Mouse (Mus musculus) midbrain, embryonic 11.5 days (tissue): Measurements from ENCODE around the gene Gm42791. TPM values are rescaled to one million over a fixed set of nuclear protein-coding genes. Genes with fewer than 3 reads are reported as not detected.

ENCODE experiments used
- ATAC-seq: fragments of 200-750 bp; cut with Nextera tagmentation; 2 replicates; pipeline ENCODE4 v1.8.0; 2017; ENCODE audit warnings: moderate TSS enrichment, moderate library complexity; ENCODE audit not compliant: low FRiP score
- DNase-seq: peaks from one replicate; pipeline ENCODE4 v3.0.0; 2015; ENCODE audit warnings: low spot score; ENCODE audit errors: missing footprints
- H3K27ac ChIP-seq: fragments of 300-500 bp; sonication (generic); 2 replicates; pipeline ENCODE4 v1.5.1; 2014; ENCODE audit warnings: low read depth, low read length
- H3K27me3 ChIP-seq: fragments of 300-500 bp; sonication (generic); 2 replicates; pipeline ENCODE4 v1.6.1; 2014; ENCODE audit warnings: mild to moderate bottlenecking, low read length, moderate library complexity, mixed read lengths; ENCODE audit not compliant: control insufficient read depth, insufficient read depth
- H3K36me3 ChIP-seq: fragments of 300-500 bp; sonication (generic); 2 replicates; pipeline ENCODE4 v1.6.1; 2014; ENCODE audit warnings: mild to moderate bottlenecking, low read length, moderate library complexity, mixed read lengths; ENCODE audit not compliant: control insufficient read depth, insufficient read depth
- H3K4me1 ChIP-seq: fragments of 300-500 bp; sonication (generic); 2 replicates; pipeline ENCODE4 v1.6.1; 2014; ENCODE audit warnings: low read length; ENCODE audit not compliant: control insufficient read depth, insufficient read depth
- H3K4me2 ChIP-seq: fragments of 300-500 bp; sonication (generic); 2 replicates; pipeline ENCODE4 v1.6.1; 2014; ENCODE audit warnings: mild to moderate bottlenecking, moderate library complexity
- H3K4me3 ChIP-seq: fragments of 300-500 bp; sonication (generic); 2 replicates; pipeline ENCODE4 v1.5.1; 2014; ENCODE audit warnings: low read depth, low read length
- H3K9ac ChIP-seq: fragments of 300-500 bp; sonication (generic); 2 replicates; pipeline ENCODE4 v1.6.1; 2014; ENCODE audit warnings: low read length
- H3K9me3 ChIP-seq: fragments of 300-500 bp; sonication (generic); 2 replicates; pipeline ENCODE4 v1.6.1; 2016; ENCODE audit warnings: low read length; ENCODE audit not compliant: control insufficient read depth
- WGBS: fragments of 180-500 bp; shearing (Covaris S2); extraction: QIAGEN DNeasy Blood & Tissue Kit; methylation state at CpG from one replicate; pipeline ENCODE4 v1.1.7; 2014; 5-methylcytosine and 5-hydroxymethylcytosine counted together
- polyA plus RNA-seq: library from polyadenylated mRNA; unstranded; fragments of >200 nt; fragmentation: Nextera tagmentation; extraction: Ambion mirVana; gene quantifications from 2 replicates; pipeline ENCODE4 v1.2.1, GENCODE M21; 2014

Gm42791 gene
- polyA plus RNA-seq, 1 experiment from 2014 or later, result 2.0 TPM

GRCm38 (mm10) chr5:148955575-148955974, 39.4 kb downstream of the Gm42791 start:
- WGBS, result 91% methylated on average over 6 of the region's 6 CpGs
- Histone ChIP-seq H3K27ac (no peak overlapping the region), H3K36me3 (no peaks in the 10 kb centered on the region), H3K9me3 (no peaks in the 10 kb centered on the region; the same call in 1 of the 2 replicates), H3K4me3 (no peak overlapping the region), H3K9ac (no peak overlapping the region), H3K4me2 (no peak overlapping the region), H3K4me1 (peaks cover 12% of the 10 kb centered on the region), H3K27me3 (0 out of 2 replicates have a peak, but pooled peaks cover 2% of the 10 kb centered on the region)
- DNase-seq, result no peak
- no peak for ATAC-seq

GRCm38 (mm10) chr5:148954314-148955060, 40.5 kb downstream of the Gm42791 start:
- Histone ChIP-seq H3K4me1 (peaks cover 7% of the 10 kb centered on the region), H3K4me3 (no peak overlapping the region), H3K27me3 (0 out of 2 replicates have a peak, but pooled peaks cover 2% of the 10 kb centered on the region), H3K9ac (no peak overlapping the region), H3K9me3 (no peaks in the 10 kb centered on the region; the same call in 1 of the 2 replicates), H3K4me2 (no peak overlapping the region), H3K27ac (no peak overlapping the region), H3K36me3 (no peaks in the 10 kb centered on the region)
- ATAC-seq, result no peak
- WGBS, result 83% methylated on average over 22 of the region's 22 CpGs
- no peak for DNase-seq

GRCm38 (mm10) chr5:148953098-148953497, 41.8 kb downstream of the Gm42791 start:
- no peak overlapping the region for H3K4me2 ChIP-seq
- H3K36me3 ChIP-seq, result no peaks in the 10 kb centered on the region
- H3K9ac ChIP-seq, result no peak overlapping the region
- DNase-seq, result no peak
- H3K4me1 ChIP-seq, result no peaks in the 10 kb centered on the region
- no peak overlapping the region for H3K4me3 ChIP-seq
- no peaks in the 10 kb centered on the region for H3K27me3 ChIP-seq
- no peak overlapping the region for H3K27ac ChIP-seq
- 85% methylated on average over 4 of the region's 5 CpGs for WGBS
- no peak for ATAC-seq
- no peaks in the 10 kb centered on the region; the same call in 1 of the 2 replicates for H3K9me3 ChIP-seq

GRCm38 (mm10) chr5:148952419-148952818, 42.5 kb downstream of the Gm42791 start:
- 43% methylated on average over 6 of the region's 6 CpGs for WGBS
- Histone ChIP-seq H3K4me2 (no peak overlapping the region), H3K27ac (no peak overlapping the region), H3K9me3 (no peaks in the 10 kb centered on the region; the same call in 1 of the 2 replicates), H3K4me3 (no peak overlapping the region), H3K4me1 (no peaks in the 10 kb centered on the region), H3K27me3 (no peaks in the 10 kb centered on the region), H3K9ac (no peak overlapping the region), H3K36me3 (no peaks in the 10 kb centered on the region)
- no peak for ATAC-seq
- DNase-seq, result peak; percentile 87

GRCm38 (mm10) chr5:148951360-148951759, 43.6 kb downstream of the Gm42791 start:
- Histone ChIP-seq H3K4me1 (no peaks in the 10 kb centered on the region), H3K27me3 (no peaks in the 10 kb centered on the region), H3K9me3 (no peaks in the 10 kb centered on the region; the same call in 1 of the 2 replicates), H3K4me2 (no peak overlapping the region), H3K36me3 (no peaks in the 10 kb centered on the region), H3K27ac (no peak overlapping the region), H3K4me3 (no peak overlapping the region), H3K9ac (no peak overlapping the region)
- WGBS, result 95% methylated on average over 5 of the region's 5 CpGs
- ATAC-seq (no peak), DNase-seq (no peak)

GRCm38 (mm10) chr5:148950064-148950463, 44.9 kb downstream of the Gm42791 start:
- no peaks in the 10 kb centered on the region for H3K36me3 ChIP-seq

GRCm38 (mm10) chr5:148948577-148948976, 46.4 kb downstream of the Gm42791 start:
- no peak overlapping the region for H3K4me2 ChIP-seq
- H3K27ac ChIP-seq, result no peak overlapping the region
- peaks cover 3% of the 10 kb centered on the region; the same call in 1 of the 2 replicates for H3K4me1 ChIP-seq
- no peak overlapping the region for H3K9ac ChIP-seq
- H3K36me3 ChIP-seq, result no peaks in the 10 kb centered on the region
- H3K27me3 ChIP-seq, result no peaks in the 10 kb centered on the region
- WGBS, result 82% methylated on average over 9 of the region's 9 CpGs
- H3K9me3 ChIP-seq, result no peaks in the 10 kb centered on the region; the same call in 1 of the 2 replicates
- no peak overlapping the region for H3K4me3 ChIP-seq
- DNase-seq (no peak), ATAC-seq (no peak)

More at GRCm38 (mm10) chr5:148950064-148950463, 44.9 kb downstream of the Gm42791 start:
- DNase-seq, result no peak
- Histone ChIP-seq H3K27me3 (no peaks in the 10 kb centered on the region), H3K4me2 (no peak overlapping the region), H3K9me3 (no peaks in the 10 kb centered on the region; the same call in 1 of the 2 replicates), H3K9ac (no peak overlapping the region), H3K4me1 (no peaks in the 10 kb centered on the region; the same call in 1 of the 2 replicates), H3K27ac (no peak overlapping the region), H3K4me3 (no peak overlapping the region)
- ATAC-seq, result no peak
- 74% methylated on average over 15 of the region's 15 CpGs for WGBS

- Histone ChIP-seq H3K4me2 (no peak overlapping the region), H3K9ac (no peak overlapping the region), H3K27me3 (no peaks in the 10 kb centered on the region), H3K9me3 (peaks cover 2% of the 10 kb centered on the region; the same call in 1 of the 2 replicates), H3K4me3 (no peak overlapping the region), H3K27ac (no peak overlapping the region), H3K36me3 (no peaks in the 10 kb centered on the region), H3K4me1 (peaks cover 3% of the 10 kb centered on the region; the same call in 1 of the 2 replicates)
- DNase-seq (no peak), ATAC-seq (no peak)
- 73% methylated on average over 4 of the region's 4 CpGs for WGBS
These were observed 47.5 kb downstream of the Gm42791 start for GRCm38 (mm10) chr5:148947412-148947811.

GRCm38 (mm10) chr5:148946787-148947186, 48.2 kb downstream of the Gm42791 start:
- no peak overlapping the region for H3K4me3 ChIP-seq
- no peak overlapping the region for H3K4me2 ChIP-seq
- H3K27me3 ChIP-seq, result no peaks in the 10 kb centered on the region
- peaks cover 3% of the 10 kb centered on the region; the same call in 1 of the 2 replicates for H3K9me3 ChIP-seq
- no peak overlapping the region for H3K9ac ChIP-seq
- no peak for DNase-seq
- H3K4me1 ChIP-seq, result peaks cover 3% of the 10 kb centered on the region; the same call in 1 of the 2 replicates
- H3K27ac ChIP-seq, result no peak overlapping the region
- H3K36me3 ChIP-seq, result no peaks in the 10 kb centered on the region
- WGBS, result 71% methylated on average over 5 of the region's 5 CpGs
- ATAC-seq, result no peak
